Mouse (Mus musculus) erythroblast, embryonic 14.5 days (primary cell): ENCODE results near the gene Gm3629.
"Not testable (repeated sequence)": the region's sequence is repeated elsewhere in the genome, so short reads cannot be mapped to it uniquely, and the experiment has no call there.

Experiments used
- GATA1 ChIP-seq: IDR thresholded peaks from 2 replicates; pipeline ENCODE4 v1.6.1; 2012; ENCODE audit warnings: low read length, inconsistent platforms, mixed read lengths
- TAL1 ChIP-seq: IDR thresholded peaks from 3 replicates; pipeline ENCODE4 v1.6.1; 2012; ENCODE audit warnings: low read length, inconsistent platforms, mixed read lengths

DNA sequence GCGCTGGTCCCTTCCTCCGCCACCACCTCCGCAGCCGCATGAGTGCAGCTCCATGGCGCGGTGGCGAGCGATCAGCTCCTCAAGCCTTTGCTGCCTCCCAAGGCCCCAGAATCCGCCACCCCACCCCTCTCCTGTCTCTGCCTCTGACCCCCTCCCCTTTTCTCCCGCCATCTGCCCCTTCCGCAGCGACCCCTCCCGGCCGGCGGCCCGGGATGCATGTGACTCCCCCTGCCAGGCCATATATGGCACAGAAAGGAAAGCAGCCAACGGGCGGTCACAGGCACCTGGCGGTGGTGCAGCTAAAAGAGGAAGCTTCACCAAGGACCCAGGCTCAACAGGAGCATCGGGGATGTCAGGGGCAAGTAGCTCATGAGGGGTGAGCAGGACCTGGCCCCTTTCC is 14.6 kb upstream of the Gm3629 start:
- not testable (repeated sequence) for TF ChIP-seq GATA1, TAL1
